Mouse (Mus musculus) gastrocnemius, postnatal 10 days (tissue): Measurements from ENCODE around the gene Pgm2. TPM values are rescaled to one million over a fixed set of nuclear protein-coding genes. Genes with fewer than 3 reads are reported as not detected.

Source experiments
- DNase-seq: peaks from one replicate; pipeline ENCODE4 v3.0.0; 2021; ENCODE audit warnings: mixed read lengths
- total RNA-seq, 2 experiments: library from RNA; stranded (reverse); gene quantifications; 2 replicates each; pipeline ENCODE4 v1.2.3; 2021

The Pgm2 gene
- total RNA-seq, 2 experiments from 2014 or later, result 7.0 to 8.5 TPM

DNA sequence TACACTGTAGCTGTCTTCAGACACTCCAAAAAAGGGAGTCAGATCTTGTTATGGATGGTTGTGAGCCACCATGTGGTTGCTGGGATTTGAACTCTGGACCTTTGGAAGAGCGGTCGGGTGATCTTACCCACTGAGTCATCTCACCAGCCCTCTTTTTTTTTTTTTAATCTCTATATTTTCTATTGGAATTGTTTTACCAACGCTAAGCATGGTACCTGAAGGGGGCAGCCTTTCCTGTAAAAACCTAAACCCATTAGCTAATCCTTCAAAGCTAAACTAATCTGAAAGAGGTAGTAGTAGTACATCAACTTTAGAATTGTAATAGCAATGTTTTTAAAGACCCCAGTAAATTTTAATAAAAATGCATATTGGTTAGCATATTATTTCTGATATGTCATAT is 17.2 kb upstream of the Pgm2 start:
- DNase-seq, result no peak

DNA sequence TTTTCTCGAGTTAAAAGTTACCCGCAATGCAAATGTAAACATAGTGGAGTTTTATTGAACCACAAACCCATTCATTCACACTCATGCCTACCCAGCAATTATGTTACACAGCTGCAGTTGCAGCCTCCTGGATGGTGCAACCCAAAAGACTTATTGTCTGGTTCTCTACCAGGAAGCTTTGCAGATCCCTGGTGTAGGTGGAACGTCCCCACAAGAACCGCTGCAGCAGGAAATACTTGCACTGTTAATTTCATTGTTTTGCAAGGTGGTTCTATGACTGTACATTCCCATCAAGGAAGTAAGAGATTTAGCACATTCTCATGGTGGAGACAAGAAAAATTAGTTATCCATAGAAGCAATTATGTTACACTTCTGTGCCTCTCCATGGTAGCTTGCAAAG is 15.4 kb upstream of the Pgm2 start:
- DNase-seq, result no peak

DNA sequence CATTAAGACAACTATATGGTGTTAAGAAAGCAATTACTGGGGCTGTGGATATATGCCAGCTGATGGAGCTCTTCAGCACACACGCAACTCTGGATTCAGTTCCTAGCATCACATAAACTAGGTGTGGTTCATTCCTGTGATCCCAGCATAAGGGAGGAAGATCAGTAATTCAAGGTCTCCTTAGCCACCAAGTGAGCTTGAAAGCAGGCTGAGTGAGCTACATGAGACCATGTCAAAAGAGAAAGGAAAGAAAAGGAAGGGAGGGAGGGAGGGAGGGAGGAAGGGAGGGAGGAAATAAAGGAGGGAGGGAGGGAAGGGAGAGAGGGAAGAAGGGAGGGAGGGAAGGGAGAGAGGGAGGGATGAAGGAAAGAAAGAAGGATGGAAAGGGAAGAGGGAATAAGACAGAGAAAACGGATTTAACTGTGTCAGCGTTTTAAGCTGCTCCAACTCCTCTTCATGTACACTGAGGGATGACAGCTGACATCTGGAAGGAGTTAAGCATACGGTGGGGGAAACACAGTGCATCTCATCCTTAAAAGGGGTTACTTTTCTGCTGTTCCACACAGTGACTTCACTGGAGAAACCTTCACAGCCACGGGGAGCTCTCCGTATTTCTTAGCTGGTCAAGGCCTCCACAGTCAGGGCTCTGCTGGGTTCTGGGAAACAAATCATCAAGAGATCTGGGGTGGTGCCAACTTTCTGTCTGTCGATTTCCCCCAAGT is 13.8 kb upstream of the Pgm2 start:
- no peak for DNase-seq

DNA sequence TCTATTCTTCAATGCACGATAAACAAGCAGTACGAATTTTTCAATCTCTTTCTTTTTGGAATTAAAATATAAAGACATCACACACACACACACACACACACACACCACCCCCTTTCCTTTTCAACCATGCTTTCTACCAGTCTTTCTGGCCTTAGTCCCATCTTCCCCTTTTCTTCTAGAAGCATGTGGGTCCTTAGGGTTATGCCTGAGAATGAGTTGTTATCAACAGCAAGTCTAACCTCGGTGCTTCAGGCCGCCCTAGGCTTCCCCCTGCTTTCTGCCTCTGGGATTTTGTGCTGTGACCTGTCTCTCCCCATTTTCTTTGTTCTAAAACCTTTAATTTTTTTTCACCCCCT is 13.3 kb upstream of the Pgm2 start:
- DNase-seq, result no peak

DNA sequence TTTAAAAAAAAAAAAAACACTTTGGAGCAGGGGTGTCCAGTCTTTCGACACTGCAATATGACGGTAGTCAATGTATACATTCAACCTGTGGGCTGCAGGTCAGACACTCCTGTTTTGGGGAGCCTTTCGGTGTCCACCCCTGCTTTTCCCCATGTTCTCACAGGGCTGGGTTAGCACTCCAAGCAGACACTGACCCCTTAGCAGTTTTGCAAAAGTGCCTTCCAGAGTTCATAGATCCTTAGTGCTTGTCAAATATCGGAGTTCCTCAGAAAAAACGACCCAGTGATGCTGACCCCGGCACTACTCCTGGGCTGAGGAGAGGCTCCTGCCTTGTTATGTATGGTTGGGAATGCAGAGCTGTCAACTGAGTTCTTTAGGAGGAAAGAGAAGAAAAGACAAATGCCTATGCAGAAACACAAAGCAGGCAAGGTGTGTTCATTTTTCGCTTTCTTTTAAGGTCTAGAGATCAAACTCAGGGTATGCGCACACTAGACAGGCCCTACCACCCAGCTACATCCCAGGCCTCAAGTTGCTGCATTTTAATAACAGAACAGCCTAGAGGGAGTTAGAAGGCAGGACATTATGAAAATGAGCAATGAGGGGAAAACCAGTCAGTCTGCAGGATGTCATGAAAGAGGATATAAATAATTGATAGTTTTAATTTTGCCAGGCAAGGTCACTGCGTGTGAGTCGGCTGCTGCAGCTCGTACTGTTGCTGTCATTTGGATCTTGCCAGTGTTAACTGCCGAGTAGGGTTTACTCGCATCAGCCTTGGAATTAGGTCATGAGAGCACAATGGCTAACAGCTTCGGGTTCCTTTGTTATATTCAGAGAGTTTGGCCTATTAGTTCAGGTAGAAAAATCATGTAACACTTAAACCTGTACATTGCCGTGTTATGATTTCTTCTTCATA is 9.0 kb upstream of the Pgm2 start:
- DNase-seq, result no peak

DNA sequence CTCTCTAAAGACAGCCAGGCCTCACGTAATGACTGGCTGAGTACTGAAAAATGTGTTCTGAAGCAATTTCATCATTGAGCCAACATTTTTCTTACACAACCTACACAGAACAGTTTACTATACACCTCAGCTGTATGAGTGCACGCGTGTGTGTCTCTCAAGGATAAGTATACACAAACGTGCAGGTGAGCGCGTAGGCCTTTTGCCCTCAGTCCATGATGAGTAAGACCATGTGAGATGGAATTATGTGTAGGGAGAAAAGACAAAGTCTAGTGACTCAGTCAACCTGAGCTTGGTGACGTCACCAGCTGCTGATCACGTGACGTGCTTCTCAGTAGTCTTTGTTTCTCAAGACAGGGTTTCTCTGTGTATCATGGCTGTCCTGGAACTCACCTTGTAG is 7.3 kb upstream of the Pgm2 start:
- DNase-seq, result no peak

DNA sequence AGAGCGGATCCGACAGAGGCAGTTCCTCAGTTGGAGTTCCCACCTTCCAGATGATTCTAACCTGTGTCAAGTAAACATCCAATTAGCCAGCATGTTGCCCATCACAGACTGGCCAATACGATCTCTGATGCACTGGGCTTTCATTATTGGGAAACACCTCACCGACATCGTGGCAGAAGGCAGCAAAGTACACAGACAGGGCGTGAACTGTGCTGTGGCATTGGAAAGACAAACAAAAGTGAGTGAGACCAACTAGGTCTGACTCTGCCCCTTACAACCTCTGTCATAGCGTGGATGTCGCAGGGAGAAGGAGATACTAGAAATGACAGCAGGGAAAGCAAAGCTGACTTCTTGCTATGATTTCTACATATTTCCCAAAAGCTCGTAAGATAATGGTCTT is 4.0 kb upstream of the Pgm2 start:
- DNase-seq, result no peak

DNA sequence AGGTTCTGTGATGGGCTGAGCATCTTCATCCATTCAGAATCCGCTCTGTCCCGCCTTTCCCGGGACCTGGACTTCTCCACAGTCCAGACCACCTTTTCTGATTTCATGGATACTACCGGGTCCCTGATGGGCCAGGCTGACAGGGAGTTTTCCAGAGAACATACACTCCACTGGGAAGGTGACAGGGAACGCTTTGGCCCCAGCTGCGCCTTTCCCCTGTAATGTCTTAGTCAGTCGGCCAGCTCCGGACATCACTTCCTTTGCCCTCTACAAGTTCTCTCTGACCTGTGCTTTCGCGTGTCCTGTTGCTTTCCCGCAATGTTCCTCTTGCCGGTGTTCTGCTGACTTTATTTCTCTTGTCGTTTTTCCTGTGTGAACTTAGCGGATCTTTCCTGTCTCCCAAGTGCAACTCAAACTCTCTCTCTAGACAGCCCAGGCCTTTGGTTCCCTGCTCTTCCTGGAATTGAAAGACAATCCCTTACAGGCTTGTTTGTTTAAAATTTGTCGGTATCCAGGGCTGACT is 660 bp downstream of the Pgm2 start:
- peak; percentile 25 for DNase-seq

DNA sequence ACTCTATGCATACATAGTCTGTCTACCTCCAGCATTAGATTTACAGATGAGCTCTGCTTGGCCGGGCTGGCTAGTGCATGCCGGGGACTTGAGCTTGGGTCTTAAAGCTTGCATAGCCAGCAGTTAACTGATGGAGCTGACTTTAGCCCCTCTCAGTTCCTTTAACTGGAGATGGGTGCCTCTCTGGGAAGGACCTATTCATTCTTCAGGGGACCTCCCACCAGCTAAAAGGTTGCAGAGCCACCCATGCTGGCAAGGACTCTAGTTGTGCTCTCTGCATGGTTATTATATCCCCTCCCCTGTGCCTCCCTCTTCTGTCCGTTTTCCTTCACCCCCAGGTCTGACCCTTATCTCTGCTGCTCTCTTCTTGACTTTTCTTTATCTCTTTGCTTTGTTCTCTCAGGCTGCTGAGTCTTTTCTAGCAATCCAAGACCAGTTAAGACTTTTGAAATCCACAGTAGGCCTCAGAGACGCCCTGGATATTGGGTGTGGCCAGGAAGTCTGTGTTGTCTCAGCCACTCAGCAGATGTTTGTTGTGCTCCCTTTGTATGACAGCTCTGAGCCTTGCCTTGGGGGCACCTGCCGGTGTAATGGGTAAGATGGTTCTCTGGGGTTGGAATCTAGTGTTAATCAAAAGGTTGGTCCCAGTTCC is 2.7 kb downstream of the Pgm2 start:
- DNase-seq, result no peak

DNA sequence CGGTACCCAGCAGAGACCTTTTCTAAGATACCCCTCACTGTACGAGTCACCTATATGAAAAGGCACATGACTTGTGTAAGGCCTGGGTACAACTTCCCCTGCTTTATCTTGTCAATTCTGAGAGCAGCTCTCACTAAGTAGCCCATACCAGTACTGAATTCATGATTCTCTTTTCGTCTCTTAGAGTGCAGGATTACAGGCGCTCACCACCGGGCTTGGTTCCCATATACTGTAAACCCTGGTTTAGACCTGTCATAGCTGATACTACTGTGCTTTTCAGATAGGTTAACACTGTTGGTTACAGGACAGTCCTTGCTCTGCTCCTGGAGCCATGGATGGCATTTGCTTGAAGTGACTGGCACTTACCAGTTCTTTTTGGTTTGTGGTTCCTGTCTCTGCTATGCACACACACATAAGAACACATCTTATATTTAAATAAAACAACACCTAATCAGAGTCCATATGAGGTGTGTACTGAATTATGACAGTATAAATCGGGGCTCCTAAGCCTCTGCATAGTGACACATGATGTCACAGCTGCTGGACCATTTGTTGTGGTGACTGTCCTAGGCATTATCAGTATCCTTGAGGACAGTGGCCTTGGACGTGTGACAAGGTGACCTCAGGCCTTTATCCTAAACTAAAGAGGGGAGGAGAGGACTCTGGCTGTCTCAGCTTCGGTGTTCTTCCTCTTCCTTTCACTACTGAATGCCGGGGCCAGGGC is 9.4 kb downstream of the Pgm2 start:
- no peak for DNase-seq

DNA sequence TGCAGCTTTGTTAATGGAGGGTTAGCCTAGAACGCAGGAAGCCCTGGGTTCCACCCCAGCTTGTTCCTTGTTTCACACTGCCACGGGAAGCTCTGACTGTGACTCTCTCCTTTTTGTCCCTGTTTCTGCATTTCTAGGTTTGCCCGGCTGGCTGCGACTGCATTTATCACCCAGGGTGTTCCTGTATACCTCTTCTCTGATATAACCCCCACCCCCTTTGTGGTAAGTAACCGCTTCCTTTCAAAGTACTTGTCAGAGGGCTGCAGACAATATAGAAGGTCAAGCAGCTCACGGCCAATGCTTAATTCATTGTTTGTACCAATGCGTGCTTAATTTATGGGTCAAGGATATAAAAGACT is 9.9 kb downstream of the Pgm2 start:
- DNase-seq, result no peak

DNA sequence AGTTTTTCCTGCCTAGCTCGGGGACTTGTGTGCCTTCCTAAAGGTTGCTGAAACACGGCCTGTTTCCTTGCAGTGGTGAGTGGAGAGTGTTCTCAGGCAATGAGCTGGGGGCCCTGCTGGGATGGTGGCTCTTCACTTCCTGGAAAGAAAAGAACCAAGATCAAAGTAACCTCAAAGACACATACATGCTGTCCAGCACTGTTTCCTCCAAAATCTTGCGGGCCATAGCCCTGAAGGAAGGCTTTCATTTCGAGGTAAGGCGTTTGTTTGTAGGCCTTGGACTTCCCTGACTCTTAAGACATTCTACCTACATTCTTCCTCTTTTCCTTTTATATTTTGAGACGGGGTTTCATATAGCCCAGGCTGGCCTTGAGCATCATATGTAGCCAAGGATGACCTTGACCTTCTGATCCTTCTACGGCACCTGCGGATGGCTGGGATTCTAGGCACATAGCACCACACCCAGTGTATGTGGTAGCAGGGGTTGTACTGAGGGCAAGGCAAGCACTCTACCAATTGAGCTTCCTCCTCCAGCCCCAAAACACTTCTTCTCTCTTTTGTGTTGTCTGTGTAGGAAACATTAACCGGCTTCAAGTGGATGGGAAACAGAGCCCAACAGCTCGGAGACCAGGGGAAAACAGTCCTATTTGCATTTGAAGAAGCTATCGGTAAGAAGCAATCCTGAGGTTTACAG is 15.0 kb downstream of the Pgm2 start:
- no peak for DNase-seq

DNA sequence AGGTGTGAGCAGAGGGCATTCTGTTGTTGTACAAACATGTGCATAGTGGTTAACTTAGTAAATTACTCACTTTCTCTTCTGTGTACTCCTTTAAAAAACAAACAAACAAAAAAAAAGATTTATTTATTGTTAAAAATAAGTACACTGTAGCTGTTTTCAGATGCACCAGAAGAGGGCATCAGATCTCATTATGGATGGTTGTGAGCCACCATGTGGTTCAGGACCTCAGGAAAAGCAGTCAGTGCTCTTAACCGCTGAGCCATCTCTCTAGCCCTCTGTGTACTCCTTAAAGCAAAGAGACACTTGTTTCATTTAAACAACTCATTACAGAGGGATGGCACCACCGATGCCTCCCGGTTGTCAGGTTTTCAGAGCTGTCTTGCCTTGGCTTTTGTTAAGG is 16.5 kb downstream of the Pgm2 start:
- no peak for DNase-seq

DNA sequence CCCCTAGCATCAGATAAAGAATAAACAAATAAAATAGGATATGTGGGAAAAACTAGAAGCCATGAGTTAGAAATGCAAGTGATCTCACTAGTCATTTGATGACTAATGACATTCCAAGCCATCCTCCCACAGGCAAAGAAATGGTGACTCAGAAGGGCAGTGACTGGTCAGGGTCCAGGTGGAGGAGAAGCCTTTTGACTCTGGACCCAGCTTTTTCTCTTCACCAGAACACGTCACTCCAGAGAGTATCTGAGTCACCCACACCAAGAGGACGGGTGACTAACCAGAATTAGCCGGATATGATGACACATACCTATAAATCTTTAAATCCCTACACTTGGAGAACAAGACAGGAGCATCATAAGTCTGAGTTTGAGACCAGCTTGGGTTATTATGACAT is 19.6 kb downstream of the Pgm2 start:
- no peak for DNase-seq

DNA sequence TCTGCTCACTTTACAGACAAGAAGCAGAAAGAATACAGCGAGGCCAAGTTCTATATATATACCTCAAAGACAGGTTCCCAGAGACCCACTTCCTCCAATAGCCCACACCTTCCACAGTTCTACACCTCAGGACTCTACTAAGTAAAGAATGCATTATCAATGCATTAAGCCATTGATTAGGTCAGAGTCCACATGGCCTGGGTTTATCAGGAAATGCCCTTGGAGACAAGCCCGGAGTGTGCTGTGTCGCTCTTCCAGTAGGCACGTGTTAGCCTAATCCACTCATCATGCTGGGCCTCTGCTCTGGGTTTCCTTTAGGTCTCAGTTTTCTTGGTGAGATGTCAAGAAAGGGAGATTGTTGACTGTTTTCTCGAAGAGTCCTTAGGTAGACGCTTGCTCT is 21.5 kb downstream of the Pgm2 start:
- DNase-seq, result no peak

DNA sequence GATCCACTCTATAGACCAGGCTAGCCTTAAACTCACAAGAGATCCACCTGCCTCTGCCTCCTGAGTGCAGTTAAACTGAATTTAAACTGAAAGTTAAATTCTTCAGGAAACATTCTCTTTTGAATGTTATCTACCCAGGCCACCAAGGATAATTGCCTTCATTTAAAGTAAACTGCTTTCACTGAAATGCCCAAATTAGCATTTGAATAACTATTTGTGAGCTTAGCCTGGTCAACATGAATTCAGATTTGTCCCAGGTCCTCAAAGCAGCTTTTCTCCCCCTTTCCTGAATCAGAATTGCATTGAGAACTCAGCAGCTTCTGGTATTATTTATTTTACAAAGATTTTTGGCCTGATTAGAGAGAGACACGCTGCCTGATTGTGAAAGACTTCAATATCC is 24.4 kb downstream of the Pgm2 start:
- DNase-seq, result no peak

DNA sequence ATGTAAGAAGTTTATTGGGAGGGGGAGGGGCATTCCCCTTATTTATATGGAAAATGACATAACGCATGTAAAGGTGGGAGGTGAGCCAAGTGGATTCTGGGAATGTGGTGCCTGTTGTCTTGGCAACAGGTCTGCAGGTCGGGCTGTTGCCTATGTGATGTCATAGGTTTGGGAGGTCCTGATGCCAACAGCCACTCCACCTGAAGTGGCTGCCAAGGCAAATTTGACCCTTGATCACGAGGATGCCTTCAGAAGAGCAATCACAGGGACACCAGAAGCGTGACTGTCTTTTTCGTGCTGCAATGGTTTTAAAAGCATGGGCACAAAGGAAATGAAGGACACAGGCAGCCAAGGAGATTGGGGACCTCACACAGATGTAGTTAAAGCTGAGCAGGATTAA is 33.0 kb downstream of the Pgm2 start:
- no peak for DNase-seq

DNA sequence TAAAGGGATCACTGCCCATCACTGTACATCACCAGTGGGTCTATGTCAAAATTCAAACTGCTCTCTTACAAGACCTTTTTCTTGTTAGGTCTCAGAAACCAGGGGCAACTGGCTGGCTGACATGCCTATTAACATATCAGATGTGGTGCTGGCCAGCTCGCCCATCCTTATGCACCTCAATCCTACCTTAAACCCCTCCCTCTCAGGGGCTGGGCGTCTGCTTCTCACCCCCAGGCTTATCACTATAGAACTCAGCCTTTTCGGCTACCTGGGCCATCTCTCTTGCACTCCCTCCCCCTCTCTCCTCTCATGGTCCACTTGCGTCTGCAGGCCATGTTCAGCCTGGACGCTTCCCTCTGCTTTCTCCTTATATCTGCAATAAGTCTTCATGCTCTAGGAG is 38.8 kb downstream of the Pgm2 start:
- DNase-seq, result no peak

DNA sequence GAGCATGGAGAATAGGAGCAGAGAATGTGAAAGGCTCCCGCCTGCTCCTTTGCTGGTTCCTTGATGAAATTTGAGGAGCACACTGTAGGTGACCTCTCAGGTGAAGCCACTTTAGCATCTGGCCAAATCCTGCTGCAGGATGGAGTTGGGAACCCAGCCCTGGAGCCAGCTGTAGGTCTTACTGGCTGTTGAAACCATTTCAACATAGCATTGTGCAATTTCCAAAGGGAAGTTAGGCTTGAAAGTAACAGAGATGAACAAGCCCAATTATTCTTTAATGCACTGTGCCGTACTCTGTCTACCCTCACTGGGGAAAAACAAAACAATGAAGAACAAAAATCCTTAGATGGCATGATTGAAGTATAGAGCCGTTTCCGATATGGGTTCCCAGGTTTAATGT is 41.2 kb downstream of the Pgm2 start:
- no peak for DNase-seq

DNA sequence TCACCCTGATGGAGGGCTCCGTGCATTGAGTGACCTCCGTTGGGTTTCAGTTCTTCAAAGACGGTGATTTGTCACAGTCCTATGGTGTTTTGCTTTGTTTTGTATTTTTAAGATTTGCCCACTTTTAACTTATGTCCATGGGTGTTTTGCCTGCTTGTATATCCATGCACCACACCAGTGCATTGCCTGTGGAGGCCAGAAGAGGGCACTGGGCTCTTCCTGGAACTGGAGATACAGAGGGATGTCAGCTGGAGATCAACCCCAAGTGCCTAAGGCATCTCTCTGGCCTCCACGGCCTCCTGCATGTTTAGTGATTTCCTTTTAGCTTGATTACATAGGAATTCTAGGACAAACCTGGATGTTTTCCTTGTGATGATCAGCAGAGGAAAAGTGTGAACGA is 43.6 kb downstream of the Pgm2 start:
- DNase-seq, result no peak

DNA sequence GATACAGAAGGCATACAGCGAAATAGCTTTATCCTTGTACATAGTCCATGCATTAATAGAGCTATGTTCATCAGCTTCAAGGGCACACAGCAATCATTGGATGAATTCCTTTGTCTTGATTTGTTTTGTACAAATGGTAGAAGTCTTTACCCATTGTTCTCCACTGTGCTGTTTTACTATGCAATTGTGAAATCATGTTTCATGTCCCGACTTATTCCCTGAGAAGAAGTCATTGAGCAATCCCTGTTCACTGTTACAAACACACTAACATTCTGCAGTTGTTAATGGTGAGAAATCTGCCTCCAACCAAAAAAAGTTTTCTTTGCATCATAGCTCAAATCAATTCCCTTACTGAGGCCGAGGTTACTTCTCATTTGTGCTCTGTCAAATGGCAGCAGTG is 47.5 kb downstream of the Pgm2 start:
- DNase-seq, result no peak

DNA sequence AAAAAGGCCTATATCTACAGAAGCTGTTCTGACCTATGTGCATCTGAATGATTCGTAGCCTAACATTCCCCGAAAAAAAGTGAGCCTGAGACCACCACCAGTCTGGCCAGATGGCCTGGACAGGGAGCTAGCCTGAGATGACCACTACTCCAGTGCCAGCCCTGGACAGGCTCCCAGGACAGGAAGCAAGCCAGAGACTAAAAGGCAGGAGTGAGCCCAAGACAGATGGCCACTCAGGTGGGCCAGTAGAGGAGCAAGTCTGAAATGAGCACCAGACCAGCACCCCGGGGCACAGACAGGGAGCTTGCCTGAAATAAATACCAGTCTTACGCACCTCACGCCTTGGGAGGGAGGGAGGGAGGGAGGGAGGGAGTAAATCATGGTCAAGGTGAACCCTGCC is 51.6 kb downstream of the Pgm2 start:
- no peak for DNase-seq
